Mouse (Mus musculus) lung, adult 10 weeks (tissue): ENCODE data around the gene Mrps9. TPM values are rescaled to one million over a fixed set of nuclear protein-coding genes. Genes with fewer than 3 reads are reported as not detected.

Experiments used
- polyA plus RNA-seq: library from polyadenylated mRNA; stranded (reverse); fragments of 350-450 nt; fragmentation: Illumina TruSeq; extraction: RNeasy Lipid Tissue Mini Kit (QIAGEN cat#74804); gene quantifications from one replicate; pipeline ENCODE4 v1.2.3, GENCODE M21; 2014; ENCODE audit warnings: low read depth, low replicate concordance; ENCODE audit not compliant: insufficient read depth

Gene Mrps9
- 34.8 TPM for polyA plus RNA-seq

GRCm38 (mm10) chr1:42850663-42851397 is at the start of gene Mrps9:
Gene Mrps9 (plus strand): TSS chr1:42851233.

DNA sequence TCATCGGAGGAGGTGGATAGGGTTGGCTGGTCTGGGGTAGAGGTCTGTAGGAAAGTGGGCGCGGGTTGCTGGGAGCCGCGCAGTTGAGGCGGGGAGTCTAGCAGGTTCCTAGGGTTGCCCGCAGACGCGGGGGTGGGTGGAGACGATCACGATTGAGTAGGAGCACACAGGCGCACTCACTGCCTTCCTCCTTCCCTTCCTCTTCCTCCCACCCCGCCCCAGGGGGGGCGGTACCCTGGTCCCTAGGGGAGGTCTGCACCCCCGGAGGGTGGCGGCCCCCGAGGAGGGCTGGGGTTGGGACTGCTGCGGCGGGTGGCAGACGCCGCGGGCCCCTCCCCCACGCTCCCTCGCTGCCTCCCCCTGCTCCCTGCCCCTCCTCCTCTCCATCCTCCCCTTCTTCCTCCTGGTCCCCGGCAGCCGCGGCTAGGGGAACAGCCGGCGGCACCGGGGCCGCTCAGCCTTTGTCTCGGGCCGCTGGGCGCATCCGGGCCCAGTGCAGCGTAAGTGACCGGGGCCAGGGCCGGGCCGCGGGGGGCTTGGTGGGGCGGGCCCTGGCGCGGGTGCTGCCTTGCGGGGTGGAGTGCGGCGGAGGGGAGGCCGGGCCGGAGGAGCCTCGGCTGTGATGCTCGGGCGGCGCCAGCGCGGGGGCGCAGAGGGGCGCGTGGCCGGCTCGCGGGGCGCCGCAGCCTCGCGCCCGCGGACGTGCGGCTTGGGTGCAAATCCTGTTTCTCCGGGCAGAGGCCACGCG is 101.9 kb downstream of the Mrps9 start, which contains the start of gene Gpr45:
Gene Gpr45 (plus strand): TSS at position 139 of the 748 bp plus-strand sequence.

Other genes with a start within 250 kb of the Mrps9 start
- 0.10 TPM for gene Pou3f3, start 155.5 kb upstream of the Mrps9 start, polyA plus RNA-seq
- gene Gpr45, start 101.6 kb downstream of the Mrps9 start, polyA plus RNA-seq: not detected
- 10.6 TPM for gene Tgfbrap1, start 247.4 kb downstream of the Mrps9 start, polyA plus RNA-seq
- gene AI597479, start 247.5 kb downstream of the Mrps9 start, polyA plus RNA-seq: 10.9 TPM